8 mouse cellular contexts compared by ENCODE assay signal in genomic region chr17:6782033-6782526, GRCm38 (mm10). TPM values are rescaled to one million over a fixed set of nuclear protein-coding genes. Genes with fewer than 3 reads are reported as not detected.
DNase-seq lines count a peak whose midpoint lies in the region; ATAC-seq and TF ChIP-seq lines count a peak whose summit lies in the region.

No protein-coding gene starts in this region.

- under 1% methylated on average over 21 of the region's 21 CpGs for WGBS in limb, embryonic 11.5 days
- under 1% methylated on average over 21 of the region's 21 CpGs for WGBS in stomach, embryonic 16.5 days

- ATAC-seq in limb, embryonic 11.5 days (ENCODE audit: insufficient number of reproducible peaks, low FRiP score, low TSS enrichment, low read depth): no peak
- ATAC-seq in stomach, embryonic 16.5 days (ENCODE audit: insufficient read depth, low FRiP score): no peak

- H3K27me3 ChIP-seq in limb, embryonic 11.5 days (ENCODE audit: control insufficient read depth, insufficient read depth, low read length): 0 out of 2 replicates have a peak, but pooled peaks cover 4% of the 10 kb centered on the region
- H3K27me3 ChIP-seq in stomach, embryonic 16.5 days (ENCODE audit: control insufficient read depth, insufficient read depth, low read length): no peaks in the 10 kb centered on the region

- H3K4me3 ChIP-seq in gastrocnemius, adult 2 months: peak overlapping the region; percentile 100
- H3K4me3 ChIP-seq in limb, embryonic 11.5 days (ENCODE audit: low read depth, low read length): peak overlapping the region; percentile 76
- peak overlapping the region; percentile 91 for H3K4me3 ChIP-seq in stomach, embryonic 16.5 days (replicated peaks; ENCODE audit: low read length)

- H3K9me3 ChIP-seq in limb, embryonic 11.5 days (ENCODE audit: control insufficient read depth, low read length): no peaks in the 10 kb centered on the region
- H3K9me3 ChIP-seq in stomach, embryonic 16.5 days (replicated peaks; ENCODE audit: control insufficient read depth, low read length): no peaks in the 10 kb centered on the region

- intact Hi-C loops in gastrocnemius, adult 2 months (cut with DNase I): loop anchor here (5.0 kb wide), 1 partner anchor 45 kb away; no protein-coding TSS in a partner anchor
- intact Hi-C loops in heart, postnatal 10 days (cut with DNase I): loop anchor here (1.0 to 2.0 kb wide), 2 partner anchors 34 to 45 kb away; no protein-coding TSS in a partner anchor

- TF ChIP-seq CTCF in gastrocnemius, adult 2 months (IDR thresholded peaks at IDR 0.05): no peak

- H3K9ac ChIP-seq in limb, embryonic 11.5 days (ENCODE audit: low read length): peak overlapping the region; percentile 83
- H3K9ac ChIP-seq in stomach, embryonic 16.5 days (ENCODE audit: low read length): peak overlapping the region; percentile 93

- peaks cover 9% of the 10 kb centered on the region; the same call in 1 of the 2 replicates for H3K4me1 ChIP-seq in limb, embryonic 11.5 days (ENCODE audit: control insufficient read depth, insufficient read depth, low read length)
- H3K4me1 ChIP-seq in stomach, embryonic 16.5 days (ENCODE audit: control insufficient read depth, insufficient read depth, low read length): peaks cover 11% of the 10 kb centered on the region

- peak overlapping the region; percentile 91 for H3K4me2 ChIP-seq in limb, embryonic 11.5 days (ENCODE audit: low read depth, severe bottlenecking)
- H3K4me2 ChIP-seq in stomach, embryonic 16.5 days (ENCODE audit: low read depth, low read length): peak overlapping the region; percentile 93

- H3K36me3 ChIP-seq in limb, embryonic 11.5 days (ENCODE audit: control insufficient read depth, insufficient read depth, low read length): no peaks in the 10 kb centered on the region
- no peaks in the 10 kb centered on the region for H3K36me3 ChIP-seq in stomach, embryonic 16.5 days (ENCODE audit: control insufficient read depth, insufficient read depth, low read length)

- DNase-seq in gastrocnemius, adult 2 months: no peak
- DNase-seq in gastrocnemius, postnatal 10 days: no peak
- DNase-seq in embryo, embryonic 11 days: peak; percentile 52
- DNase-seq in heart, postnatal 10 days: peak; percentile 52 to 59
- DNase-seq in limb, embryonic 11.5 days (ENCODE audit: low spot score): no peak
- peak; percentile 31 for DNase-seq in mesoderm, embryonic 11.5 days (ENCODE audit: low read depth, low spot score)
- no peak for DNase-seq in right cerebral cortex, postnatal 4 days

- H3K27ac ChIP-seq in gastrocnemius, adult 2 months: peak overlapping the region; percentile 88
- no peak overlapping the region for H3K27ac ChIP-seq in limb, embryonic 11.5 days (replicated peaks; ENCODE audit: low read depth, low read length)
- H3K27ac ChIP-seq in stomach, embryonic 16.5 days (ENCODE audit: low read length): peak overlapping the region; percentile 98

RNA-seq across cellular contexts. Expression of gene Ezr, which starts 0.5 kb away (rescaled TPM):
- 1 to 10 TPM; 1.5 to 1.9 TPM for total RNA-seq in gastrocnemius, adult 2 months (2021)
- total RNA-seq in gastrocnemius, postnatal 10 days (2021): 10 to 100 TPM; 24.0 to 24.9 TPM
- total RNA-seq in heart, postnatal 10 days (2021): 10 to 100 TPM; 68.1 to 83.6 TPM
- polyA plus RNA-seq in limb, embryonic 11.5 days (2014; fragmentation: Nextera tagmentation; extraction: Ambion mirVana): 25.6 and 26.9 TPM in 2 replicates
- polyA plus RNA-seq in stomach, embryonic 16.5 days (2015; fragmentation: Nextera tagmentation; extraction: Ambion mirVana): 266 and 335 TPM in 2 replicates

Comparison
In these comparisons a context has a peak if more than half of its experiments do, and no peak if none do; other contexts are left out.
1. RNA of gene Ezr, which starts 0.5 kb away (total RNA-seq): 68.1 to 83.6 TPM in heart, postnatal 10 days and 24.0 to 24.9 TPM in gastrocnemius, postnatal 10 days; 1.5 to 1.9 TPM in gastrocnemius, adult 2 months; every median in the first group is over 4 times any median in the second.
2. DNase-seq: peak in embryo, embryonic 11 days (single experiment), heart, postnatal 10 days (2 of 2) and mesoderm, embryonic 11.5 days (single experiment); none in gastrocnemius, adult 2 months (single experiment), gastrocnemius, postnatal 10 days (single experiment), limb, embryonic 11.5 days (single experiment) and right cerebral cortex, postnatal 4 days (single experiment).
3. Peak in every context shown above with its lines, with median percentiles within 50 percentile points of each other: H3K4me3 ChIP-seq.